Mouse (Mus musculus): ENCODE results near the gene Prap1.
A peak's percentile ranks its signal among the peaks of the same experiment; 100 is the strongest.
"Not testable (repeated sequence)": the region's sequence is repeated elsewhere in the genome, so short reads cannot be mapped to it uniquely, and the experiment has no call there.

The Prap1 gene

GRCm38 (mm10) chr7:140134033-140134432, 40.8 kb downstream of the Prap1 start:
- not testable (repeated sequence) for DNase-seq (ENCODE audit: low spot score in 2 of 2)

- no peak for DNase-seq (ENCODE audit: low spot score in 2 of 2)
Measured at GRCm38 (mm10) chr7:140135106-140135770, 42.0 kb downstream of the Prap1 start.

GRCm38 (mm10) chr7:140137135-140138020, 44.2 kb downstream of the Prap1 start, which contains the start of gene Mtg1:
Mtg1 (plus strand) TSS chr7:140137564.
- DNase-seq (ENCODE audit: low spot score in 2 of 2) = peak; percentile 89 to 93

DNA sequence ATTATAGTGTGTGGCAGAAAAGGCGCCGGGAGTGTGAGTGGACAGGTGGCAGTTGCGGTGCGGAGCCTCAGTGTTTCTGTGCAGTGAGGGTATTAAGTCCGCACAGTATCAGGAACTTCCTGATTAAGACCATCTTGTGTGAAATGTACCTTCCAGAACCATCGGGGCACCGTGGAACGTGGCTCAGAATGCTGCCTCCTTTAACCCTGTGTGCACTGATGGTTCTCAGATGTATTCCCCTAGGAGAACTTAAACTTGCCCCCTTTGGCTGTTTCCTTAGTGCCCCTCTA, 44.8 kb downstream of the Prap1 start:
- DNase-seq (ENCODE audit: low spot score in 2 of 2) = no peak

- peak; percentile 61 to 63 for DNase-seq (ENCODE audit: low spot score in 2 of 2)
Measured at GRCm38 (mm10) chr7:140141350-140141749, 48.2 kb downstream of the Prap1 start.

DNA sequence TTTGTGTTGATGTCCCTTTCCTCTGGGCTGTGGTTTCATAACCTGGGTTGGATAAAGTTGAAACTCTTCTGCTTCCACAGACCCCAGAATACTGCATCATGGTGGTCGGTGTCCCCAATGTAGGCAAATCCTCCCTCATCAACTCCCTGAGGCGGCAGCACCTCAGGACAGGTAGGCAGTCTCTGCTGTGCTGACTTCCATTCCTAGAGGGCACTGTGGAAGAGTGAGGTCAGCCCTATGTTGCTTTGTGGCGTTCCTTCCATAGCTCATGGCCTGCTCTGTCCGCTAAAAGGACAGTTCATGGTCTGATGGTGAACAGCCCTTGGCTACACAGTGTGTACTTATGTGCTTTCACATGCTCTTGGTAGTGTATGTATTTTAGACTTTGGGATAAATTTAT, 51.4 kb downstream of the Prap1 start:
- DNase-seq (ENCODE audit: low spot score in 2 of 2) = no peak
